Mouse (Mus musculus) brain, adult 2 months (tissue): ENCODE measurements at regions not wholly inside any gene's neighbourhood (a gene's known extent, or its start where the extent isn't known, plus 50 kb on each side); places are given as distances from the start of the nearest gene placed in this dataset.

Experiments used
- DNase-seq: peaks from one replicate; pipeline ENCODE4 v3.0.0; 2011; ENCODE audit warnings: low read depth, low spot score

DNA sequence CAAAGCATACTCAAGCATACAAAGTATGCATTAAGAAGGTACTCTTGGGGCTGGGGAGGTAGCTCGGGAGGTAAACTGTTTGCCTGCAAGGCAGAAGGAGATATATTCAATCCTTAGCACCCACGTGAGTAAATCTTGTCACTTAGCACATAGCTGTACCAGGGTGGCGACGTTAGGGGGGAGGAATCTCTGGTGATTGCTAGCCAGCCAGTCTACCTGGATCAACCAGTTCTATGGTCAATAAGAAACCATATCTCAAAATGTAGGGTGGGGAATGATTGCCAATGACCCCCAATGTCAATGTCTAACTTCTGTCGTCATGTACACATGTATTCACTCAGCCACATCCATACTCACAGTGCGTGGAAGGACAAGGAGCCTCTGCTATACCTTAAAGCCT lies 214.5 kb downstream of the CK137956 start:
- no peak for DNase-seq

DNA sequence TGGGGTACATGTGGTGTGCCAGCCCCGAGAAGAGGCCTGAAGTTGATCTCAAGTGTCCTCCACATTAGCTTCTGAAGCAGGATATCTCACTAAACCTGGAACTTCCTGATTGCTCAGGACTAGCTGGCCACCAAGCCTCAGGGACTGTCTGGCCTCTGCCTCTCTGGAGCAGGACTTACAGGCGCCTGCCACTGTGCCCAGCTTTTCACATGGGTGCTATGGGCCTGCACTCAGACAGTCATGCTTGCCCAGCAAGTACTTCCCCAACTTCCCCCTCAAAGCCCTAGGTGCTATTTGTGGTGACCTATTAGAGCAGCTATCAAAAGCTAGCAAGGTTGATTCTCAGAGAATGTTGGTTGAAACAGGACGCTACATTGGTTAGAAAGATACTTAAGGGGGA lies 220.0 kb downstream of the CK137956 start:
- no peak for DNase-seq

GRCm38 (mm10) chr4:127747876-127748275 lies 222.9 kb downstream of the CK137956 start:
- DNase-seq, result peak; percentile 52

DNA sequence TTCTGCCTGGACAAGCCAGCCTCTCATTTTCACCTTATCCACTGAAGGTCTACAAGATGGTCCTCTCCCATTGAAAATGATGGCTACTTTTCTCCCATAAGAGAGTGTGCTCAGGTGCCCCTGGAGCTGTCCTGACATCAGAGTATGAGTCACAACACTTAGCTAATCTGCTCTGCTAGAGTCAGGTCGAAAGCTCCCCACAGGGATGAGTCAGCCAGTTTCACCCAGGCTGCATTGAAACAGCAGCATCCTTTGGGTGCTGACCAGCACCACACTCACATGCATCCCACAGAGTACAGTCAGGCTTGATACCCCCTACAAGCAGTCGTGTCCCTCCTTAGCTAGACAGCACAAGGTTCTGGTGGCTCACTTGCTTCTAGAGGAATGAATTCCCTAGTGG lies 234.0 kb downstream of the CK137956 start:
- DNase-seq, result peak; percentile 77

- DNase-seq, result peak; percentile 26
Observed at GRCm38 (mm10) chr4:127736151-127736550, 234.6 kb downstream of the CK137956 start.

- no peak for DNase-seq
Observed at GRCm38 (mm10) chr4:127734641-127735040, 236.1 kb downstream of the CK137956 start.

DNA sequence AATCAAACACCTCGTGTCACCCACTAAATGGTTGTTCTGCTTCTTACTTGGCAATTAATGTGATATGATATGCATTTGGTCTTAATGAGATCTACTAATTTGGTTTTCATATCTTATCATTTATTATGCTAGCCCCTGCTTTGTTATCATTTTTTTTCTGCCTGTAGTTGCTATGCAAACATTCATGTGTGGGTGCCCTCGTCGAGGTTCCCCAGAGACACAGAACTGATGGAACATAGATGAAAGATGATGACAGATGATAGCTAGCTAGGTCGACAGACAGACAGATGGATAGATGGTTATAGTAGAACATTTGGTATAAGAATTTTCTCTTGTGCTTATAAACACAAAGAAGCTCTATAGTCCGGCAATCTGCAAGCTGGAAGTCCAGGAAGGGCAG lies 252.1 kb downstream of the CK137956 start:
- DNase-seq, result no peak

GRCm38 (mm10) chr4:127712274-127712673 lies 258.5 kb downstream of the CK137956 start:
- DNase-seq, result no peak

DNA sequence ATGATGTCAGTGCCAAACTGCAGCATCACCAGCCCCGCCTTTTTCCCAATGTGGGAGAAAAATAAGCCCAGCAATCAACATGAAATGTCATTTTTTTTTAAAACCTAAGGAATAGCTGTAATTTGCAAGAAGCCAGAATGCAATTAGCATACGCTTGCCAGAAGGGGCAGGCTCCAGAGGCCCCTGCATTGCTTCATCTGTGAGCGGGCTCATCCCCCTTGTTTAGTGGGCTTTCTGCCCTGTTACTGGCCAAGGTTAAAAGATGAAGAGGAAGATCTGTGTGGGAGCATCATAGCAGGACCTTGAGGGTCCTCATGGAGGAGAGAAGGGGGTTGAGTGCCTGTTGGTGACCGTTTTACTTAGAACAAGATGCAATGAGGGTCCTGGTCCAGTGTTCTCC lies 259.9 kb downstream of the CK137956 start:
- DNase-seq, result peak; percentile 16

DNA sequence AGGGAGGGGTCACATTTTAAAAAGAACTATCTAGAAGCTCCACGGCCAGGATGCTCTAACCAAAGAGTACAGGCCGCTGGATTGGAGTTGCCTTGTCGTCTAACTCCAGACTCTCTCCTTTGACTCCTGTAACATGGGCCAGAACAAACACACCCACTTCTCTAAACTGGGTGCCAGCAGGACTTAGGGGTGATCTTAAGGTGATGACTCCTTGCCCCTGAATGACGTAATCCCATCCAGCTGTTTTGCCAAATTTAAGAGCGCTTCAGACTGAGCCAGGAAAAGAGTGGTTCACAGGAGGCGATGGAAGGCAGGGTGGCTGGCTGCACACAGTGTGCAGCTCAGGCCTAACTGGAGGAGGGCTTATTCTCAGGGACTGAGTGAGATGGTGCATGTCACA lies 261.0 kb downstream of the CK137956 start:
- DNase-seq, result no peak

DNA sequence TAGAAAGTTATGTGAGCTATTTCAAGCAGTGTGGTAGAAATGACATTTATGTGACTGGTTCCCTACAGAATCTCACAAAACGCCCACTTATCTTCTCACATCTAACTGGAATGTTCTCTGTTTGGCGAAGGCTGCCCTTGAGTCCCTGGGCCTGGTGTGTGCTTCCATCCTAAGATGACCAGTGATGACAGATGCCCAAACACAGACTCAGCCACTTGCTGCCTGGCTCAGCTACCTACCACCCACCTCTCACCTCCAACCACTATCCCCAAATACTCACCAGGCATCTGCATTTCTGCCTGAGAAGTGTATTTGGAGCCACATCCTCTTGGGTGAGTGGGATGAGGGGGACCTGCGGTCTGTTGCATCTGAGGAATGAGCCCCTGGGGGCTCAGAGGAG lies 262.6 kb downstream of the CK137956 start:
- peak; percentile 90 for DNase-seq

GRCm38 (mm10) chr4:127707126-127707525 lies 263.6 kb downstream of the CK137956 start:
- no peak for DNase-seq

GRCm38 (mm10) chr4:127701651-127702050 lies 269.1 kb downstream of the CK137956 start:
- peak; percentile 79 for DNase-seq

- DNase-seq, result peak; percentile 73
Observed at GRCm38 (mm10) chr4:127689986-127690385, 280.8 kb downstream of the CK137956 start.

GRCm38 (mm10) chr4:127685021-127685420 lies 285.7 kb downstream of the CK137956 start:
- DNase-seq, result peak; percentile 60

DNA sequence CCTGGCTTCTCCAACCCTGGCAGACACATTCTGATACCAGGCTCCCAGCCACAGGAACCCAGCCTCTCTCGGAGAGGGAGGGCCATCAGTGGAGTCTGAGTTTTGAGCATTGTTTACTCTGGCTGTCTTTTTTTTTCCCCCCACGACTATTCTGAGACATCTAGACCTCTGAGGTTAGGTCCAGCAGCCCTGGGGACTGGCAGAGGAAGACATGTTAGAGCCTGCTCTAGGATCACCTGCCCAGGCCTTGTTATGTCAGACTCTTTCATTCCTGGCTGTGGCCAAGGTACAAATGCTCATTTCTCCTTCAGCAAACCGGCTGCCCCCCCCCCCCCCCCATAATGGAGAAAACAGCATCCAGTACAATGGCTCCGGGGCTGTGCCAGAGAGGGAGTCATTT lies 291.4 kb downstream of the CK137956 start:
- no peak for DNase-seq

GRCm38 (mm10) chr4:127678437-127678836 lies 292.3 kb downstream of the CK137956 start:
- no peak for DNase-seq

- no peak for DNase-seq
Observed at GRCm38 (mm10) chr4:127675745-127676315, 294.9 kb downstream of the CK137956 start.

GRCm38 (mm10) chr4:127659950-127660349 lies 302.0 kb upstream of the Gjb5 start:
- peak; percentile 77 for DNase-seq

DNA sequence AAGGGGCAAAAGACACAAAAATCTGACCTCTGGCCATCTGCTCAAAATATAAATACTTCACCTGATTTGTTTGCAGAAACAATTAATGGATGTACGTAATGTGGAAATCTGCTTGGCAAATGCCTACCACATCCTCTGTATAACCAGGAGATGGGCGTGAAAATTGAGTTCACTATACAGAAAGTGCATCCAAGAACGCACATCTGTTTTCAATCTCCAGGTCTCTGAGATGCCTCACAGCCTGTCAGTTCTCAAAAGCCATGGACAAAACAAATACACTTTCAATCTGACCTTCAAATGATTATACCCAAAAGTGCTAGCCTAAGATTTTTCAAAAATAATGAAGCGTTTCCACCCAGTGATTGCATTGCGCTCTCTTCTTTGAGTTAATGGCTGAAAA lies 293.6 kb upstream of the Gjb5 start:
- no peak for DNase-seq

DNA sequence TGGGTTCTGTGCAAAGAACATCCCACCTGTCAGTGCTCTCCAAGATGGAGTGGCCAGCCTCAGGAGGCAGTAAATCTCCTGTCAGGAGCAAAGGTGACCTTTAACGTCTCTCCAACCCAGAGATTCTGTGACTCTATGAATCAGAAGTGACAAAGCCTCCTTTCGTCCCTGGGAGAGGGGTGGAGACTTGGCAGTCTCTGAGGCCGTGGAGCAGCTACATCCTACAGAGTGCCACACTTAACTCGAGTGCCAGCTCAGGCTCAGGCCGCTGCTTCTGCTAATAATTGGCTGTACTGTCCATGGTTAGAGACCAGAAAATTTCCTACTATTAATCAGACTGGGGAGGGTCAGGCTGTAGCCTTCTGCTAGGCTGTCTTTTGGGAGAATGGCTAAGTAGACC lies 290.0 kb upstream of the Gjb5 start:
- peak; percentile 38 for DNase-seq

- DNase-seq, result no peak
Observed at GRCm38 (mm10) chr4:127647189-127647588, 289.2 kb upstream of the Gjb5 start.

- DNase-seq, result peak; percentile 90
Observed at GRCm38 (mm10) chr4:127640251-127641085, 282.5 kb upstream of the Gjb5 start.
